Mouse (Mus musculus): ENCODE measurements at regions not wholly inside any gene's neighbourhood (a gene's known extent, or its start where the extent isn't known, plus 50 kb on each side); places are given as distances from the start of the nearest gene placed in this dataset.

- TF ChIP-seq CTCF (conservative IDR thresholded peaks at IDR 0.05; ENCODE audit: low read length) (no peak), NANOG (IDR thresholded peaks at IDR 0.05; ENCODE audit: borderline replicate concordance, low read length) (no peak)
Observed at GRCm38 (mm10) chr16:78222377-78222776, 78.9 kb upstream of the Cxadr start.

All from E14TG2a.4 (cell line).